Mouse (Mus musculus): ENCODE measurements around the gene Sh3bgr. TPM values are rescaled to one million over a fixed set of nuclear protein-coding genes. Genes with fewer than 3 reads are reported as not detected.

Sh3bgr gene
- total RNA-seq, 2 experiments from 2014 or later = 2.3 to 2.7 TPM

Other genes starting within 250 kb of the Sh3bgr start
- gene Psmg1, start 209.5 kb upstream of the Sh3bgr start, total RNA-seq (2021) = 10 to 100 TPM; 16.7 to 18.7 TPM
- gene Brwd1, start 117.9 kb upstream of the Sh3bgr start, total RNA-seq (2021) = 100 to 1,000 TPM; 120 to 147 TPM
- gene Hmgn1, start 72.7 kb upstream of the Sh3bgr start, total RNA-seq (2021) = 10 to 100 TPM; 64.8 to 77.2 TPM
- 10 to 100 TPM; 58.1 to 75.6 TPM for gene Wrb, start 55.0 kb upstream of the Sh3bgr start, total RNA-seq (2021)
- 1 to 10 TPM; 1.5 to 2.3 TPM for gene Lca5l, start 8.2 kb upstream of the Sh3bgr start, total RNA-seq (2021)
- 10 to 100 TPM; 35.7 to 47.2 TPM for gene B3galt5, start 35.4 kb downstream of the Sh3bgr start, total RNA-seq (2021)
- gene Itgb2l, start 243.2 kb downstream of the Sh3bgr start, total RNA-seq (2021) = not detected

Measured in layer of hippocampus, postnatal 25 days (tissue).